Comparison of ENCODE assay signal across 18 mouse cellular contexts in genomic region chr3:105169117-105169516, GRCm38 (mm10).
DNase-seq lines count a peak whose midpoint lies in the region; ATAC-seq and TF ChIP-seq lines count a peak whose summit lies in the region.
"Had no signal": no experiment of that assay in that cellular context is flagged by ENCODE, and none has a peak within 500 bp of the region (broad histone marks: within the 10 kb centered on the region; RNA-seq: fewer than 3 reads in every experiment).

No protein-coding gene starts in this region.

- peak; percentile 35; the same call in 1 of the 2 replicates for ATAC-seq in hindbrain, embryonic 12.5 days (ENCODE audit: low FRiP score)
- ATAC-seq in midbrain, embryonic 14.5 days (ENCODE audit: low FRiP score, low TSS enrichment), result no peak
- ATAC-seq: forebrain, embryonic 15.5 days; intestine, postnatal 0 days had no signal

- 0 out of 2 replicates have a peak overlapping the region, but pooled peaks have one; percentile 4 for H3K9ac ChIP-seq in hindbrain, embryonic 12.5 days
- H3K9ac ChIP-seq in midbrain, embryonic 14.5 days (replicated peaks; ENCODE audit: low read length), result no peak overlapping the region
- H3K9ac ChIP-seq: forebrain, embryonic 15.5 days; lung, embryonic 15.5 days; stomach, embryonic 15.5 days had no signal

- no peak overlapping the region for H3K4me2 ChIP-seq in hindbrain, embryonic 12.5 days (replicated peaks)
- H3K4me2 ChIP-seq in midbrain, embryonic 14.5 days (ENCODE audit: low read length), result no peak overlapping the region
- H3K4me2 ChIP-seq: forebrain, embryonic 15.5 days; liver, embryonic 11.5 days; lung, embryonic 15.5 days; stomach, embryonic 15.5 days had no signal

- no peaks in the 10 kb centered on the region for H3K9me3 ChIP-seq in hindbrain, embryonic 12.5 days (replicated peaks)
- H3K9me3 ChIP-seq in hindbrain, embryonic 10.5 days, result no peaks in the 10 kb centered on the region
- no peaks in the 10 kb centered on the region for H3K9me3 ChIP-seq in midbrain, embryonic 14.5 days (ENCODE audit: control insufficient read depth, low read length)
- H3K9me3 ChIP-seq: forebrain, embryonic 15.5 days; limb, embryonic 10.5 days; lung, embryonic 15.5 days; stomach, embryonic 15.5 days had no signal

- H3K27ac ChIP-seq in hindbrain, embryonic 12.5 days, result peak overlapping the region; percentile 14
- H3K27ac ChIP-seq in hindbrain, embryonic 10.5 days, result no peak overlapping the region
- peak overlapping the region; percentile 55; the same call in 1 of the 2 replicates for H3K27ac ChIP-seq in midbrain, embryonic 14.5 days (replicated peaks; ENCODE audit: low read depth, low read length)
- H3K27ac ChIP-seq: forebrain, embryonic 15.5 days; limb, embryonic 10.5 days; lung, embryonic 15.5 days; stomach, embryonic 15.5 days had no signal

- TF ChIP-seq CTCF in lung, adult 2 months (IDR thresholded peaks at IDR 0.05; ENCODE audit: insufficient read depth, low read length), result no peak
- TF ChIP-seq CTCF in brain, embryonic 14.5 days (IDR thresholded peaks at IDR 0.05; ENCODE audit: borderline replicate concordance, extremely low read depth, insufficient read depth, insufficient read length), result no peak

- no peaks in the 10 kb centered on the region for H3K27me3 ChIP-seq in hindbrain, embryonic 12.5 days
- H3K27me3 ChIP-seq in hindbrain, embryonic 10.5 days (ENCODE audit: insufficient read depth, poor library complexity, severe bottlenecking), result no peaks in the 10 kb centered on the region
- no peaks in the 10 kb centered on the region for H3K27me3 ChIP-seq in midbrain, embryonic 14.5 days (ENCODE audit: control insufficient read depth, insufficient read depth, low read length)
- H3K27me3 ChIP-seq: forebrain, embryonic 15.5 days; lung, embryonic 15.5 days; stomach, embryonic 15.5 days had no signal

- WGBS in hindbrain, embryonic 12.5 days, result 32% methylated on average over 4 of the region's 4 CpGs
- WGBS in hindbrain, embryonic 10.5 days, result 43% methylated on average over 4 of the region's 4 CpGs
- WGBS in lung, adult 2 months, result 35% methylated on average over 4 of the region's 4 CpGs
- 33% methylated on average over 4 of the region's 4 CpGs for WGBS in midbrain, embryonic 14.5 days

- TF ChIP-seq POLR2A in lung, adult 2 months (IDR thresholded peaks at IDR 0.05; ENCODE audit: borderline replicate concordance, extremely low read depth, low read depth, low read length), result no peak
- TF ChIP-seq POLR2A in brain, embryonic 14.5 days (IDR thresholded peaks at IDR 0.05; ENCODE audit: borderline replicate concordance, extremely low read depth, insufficient read depth, insufficient read length, poor library complexity, severe bottlenecking), result no peak

- H3K4me1 ChIP-seq in hindbrain, embryonic 12.5 days, result 0 out of 2 replicates have a peak, but pooled peaks cover 4% of the 10 kb centered on the region
- 0 out of 2 replicates have a peak, but pooled peaks cover 5% of the 10 kb centered on the region for H3K4me1 ChIP-seq in hindbrain, embryonic 10.5 days (replicated peaks)
- H3K4me1 ChIP-seq in lung, adult 2 months (ENCODE audit: control insufficient read depth, insufficient read depth, low read length), result no peaks in the 10 kb centered on the region
- peaks cover 9% of the 10 kb centered on the region for H3K4me1 ChIP-seq in midbrain, embryonic 14.5 days (ENCODE audit: control insufficient read depth, insufficient read depth, low read length)
- H3K4me1 ChIP-seq: lung, embryonic 15.5 days; stomach, embryonic 15.5 days had no signal

- H3K36me3 ChIP-seq in hindbrain, embryonic 12.5 days, result no peaks in the 10 kb centered on the region
- no peaks in the 10 kb centered on the region for H3K36me3 ChIP-seq in hindbrain, embryonic 10.5 days
- H3K36me3 ChIP-seq in midbrain, embryonic 14.5 days (ENCODE audit: control insufficient read depth, insufficient read depth, low read length), result no peaks in the 10 kb centered on the region
- H3K36me3 ChIP-seq: forebrain, embryonic 15.5 days; limb, embryonic 10.5 days; lung, embryonic 15.5 days; stomach, embryonic 15.5 days had no signal

- no peak for DNase-seq in hindbrain, embryonic 10.5 days (ENCODE audit: low spot score)
- peak; percentile 1 for DNase-seq in lung, postnatal 36 days
- DNase-seq in lung, adult 2 months, result no peak
- peak; percentile 59 for DNase-seq in brain, embryonic 14.5 days (ENCODE audit: low read depth)
- DNase-seq in midbrain, embryonic 14.5 days, result peak; percentile 38
- DNase-seq in embryo, embryonic 11 days, result no peak
- DNase-seq: adrenal gland, postnatal 36 days; cerebellum, postnatal 25 days; heart, postnatal 4 days; layer of hippocampus, postnatal 36 days had no signal

- no peak overlapping the region for H3K4me3 ChIP-seq in hindbrain, embryonic 12.5 days
- no peak overlapping the region for H3K4me3 ChIP-seq in hindbrain, embryonic 10.5 days
- H3K4me3 ChIP-seq in lung, adult 2 months (replicated peaks; ENCODE audit: extremely low read depth, low read depth, low read length), result no peak overlapping the region
- H3K4me3 ChIP-seq in midbrain, embryonic 14.5 days (replicated peaks; ENCODE audit: low read depth, low read length), result no peak overlapping the region
- H3K4me3 ChIP-seq: forebrain, embryonic 15.5 days; limb, embryonic 10.5 days; lung, embryonic 15.5 days; megakaryocyte, embryonic 14.5 days; stomach, embryonic 15.5 days had no signal

Comparison
In these comparisons a context has a peak if more than half of its experiments do, and no peak if none do; other contexts are left out.
1. DNase-seq: peak in lung, postnatal 36 days (single experiment), brain, embryonic 14.5 days (single experiment) and midbrain, embryonic 14.5 days (single experiment); none in hindbrain, embryonic 10.5 days (single experiment), lung, adult 2 months (single experiment) and embryo, embryonic 11 days (single experiment).